Comparison of ENCODE assay signal across 9 mouse cellular contexts in genomic region chr8:126887639-126888006, GRCm38 (mm10). TPM values are rescaled to one million over a fixed set of nuclear protein-coding genes. Genes with fewer than 3 reads are reported as not detected.
DNase-seq lines count a peak whose midpoint lies in the region; ATAC-seq and TF ChIP-seq lines count a peak whose summit lies in the region.
"Had no signal": no experiment of that assay in that cellular context is flagged by ENCODE, and none has a peak within 500 bp of the region (broad histone marks: within the 10 kb centered on the region; RNA-seq: fewer than 3 reads in every experiment).

No protein-coding gene starts in this region.

- 87% methylated on average over 3 of the region's 3 CpGs for WGBS in forebrain, embryonic 10.5 days
- WGBS in forebrain, embryonic 14.5 days: 85% methylated on average over 3 of the region's 3 CpGs
- WGBS in embryonic facial prominence, embryonic 12.5 days: 61% methylated on average over 3 of the region's 3 CpGs
- WGBS in liver, postnatal 0 days (ENCODE audit: insufficient replicate concordance): 85% methylated on average over 3 of the region's 3 CpGs

- H3K27me3 ChIP-seq in forebrain, embryonic 10.5 days (ENCODE audit: poor library complexity, severe bottlenecking): no peaks in the 10 kb centered on the region
- no peaks in the 10 kb centered on the region for H3K27me3 ChIP-seq in forebrain, embryonic 14.5 days (replicated peaks; ENCODE audit: control insufficient read depth, insufficient read depth, low read length)
- no peaks in the 10 kb centered on the region for H3K27me3 ChIP-seq in embryonic facial prominence, embryonic 12.5 days
- no peaks in the 10 kb centered on the region for H3K27me3 ChIP-seq in liver, postnatal 0 days (ENCODE audit: insufficient read depth, low read length)

- H3K4me3 ChIP-seq in forebrain, embryonic 10.5 days: no peak overlapping the region
- no peak overlapping the region for H3K4me3 ChIP-seq in forebrain, embryonic 14.5 days (ENCODE audit: low read depth, low read length)
- no peak overlapping the region for H3K4me3 ChIP-seq in layer of hippocampus, adult 2 months
- H3K4me3 ChIP-seq in embryonic facial prominence, embryonic 12.5 days: no peak overlapping the region
- H3K4me3 ChIP-seq in liver, postnatal 0 days (ENCODE audit: low read depth, low read length): no peak overlapping the region
- H3K4me3 ChIP-seq: myocyte had no signal

- no peaks in the 10 kb centered on the region for H3K9me3 ChIP-seq in forebrain, embryonic 10.5 days
- H3K9me3 ChIP-seq in forebrain, embryonic 14.5 days (replicated peaks; ENCODE audit: control insufficient read depth, low read length): no peaks in the 10 kb centered on the region
- H3K9me3 ChIP-seq in embryonic facial prominence, embryonic 12.5 days: no peaks in the 10 kb centered on the region
- H3K9me3 ChIP-seq in liver, postnatal 0 days (ENCODE audit: low read length): no peaks in the 10 kb centered on the region

- H3K4me2 ChIP-seq in forebrain, embryonic 14.5 days (ENCODE audit: low read length): no peak overlapping the region
- no peak overlapping the region for H3K4me2 ChIP-seq in embryonic facial prominence, embryonic 12.5 days (replicated peaks)
- no peak overlapping the region for H3K4me2 ChIP-seq in liver, postnatal 0 days (ENCODE audit: low read depth, low read length)

- peaks cover 24% of the 10 kb centered on the region for H3K4me1 ChIP-seq in forebrain, embryonic 10.5 days
- H3K4me1 ChIP-seq in forebrain, embryonic 14.5 days (ENCODE audit: control insufficient read depth, insufficient read depth, low read length): peaks cover 8% of the 10 kb centered on the region; the same call in 1 of the 2 replicates
- H3K4me1 ChIP-seq in embryonic facial prominence, embryonic 12.5 days: peaks cover 28% of the 10 kb centered on the region
- H3K4me1 ChIP-seq in liver, postnatal 0 days (ENCODE audit: insufficient read depth): peaks cover 13% of the 10 kb centered on the region

- no peak for TF ChIP-seq EP300 in liver, postnatal 0 days (IDR thresholded peaks at IDR 0.05; ENCODE audit: low read depth)

- ATAC-seq in forebrain, embryonic 14.5 days: no peak
- ATAC-seq in embryonic facial prominence, embryonic 12.5 days (ENCODE audit: insufficient number of reproducible peaks, insufficient read depth, low FRiP score, low TSS enrichment): no peak; the same call in 1 of the 2 replicates
- ATAC-seq in liver, postnatal 0 days: no peak

- H3K27ac ChIP-seq in forebrain, embryonic 10.5 days: peak overlapping the region; percentile 53; the same call in 1 of the 2 replicates
- H3K27ac ChIP-seq in forebrain, embryonic 14.5 days (ENCODE audit: low read depth, low read length): no peak overlapping the region
- H3K27ac ChIP-seq in layer of hippocampus, adult 2 months: peak overlapping the region; percentile 80
- peak overlapping the region; percentile 80 for H3K27ac ChIP-seq in embryonic facial prominence, embryonic 12.5 days
- H3K27ac ChIP-seq in liver, postnatal 0 days (ENCODE audit: low read depth): peak overlapping the region; percentile 71; the same call in 1 of the 2 replicates

- no peak overlapping the region for H3K9ac ChIP-seq in forebrain, embryonic 14.5 days (ENCODE audit: low read length)
- H3K9ac ChIP-seq in embryonic facial prominence, embryonic 12.5 days: no peak overlapping the region
- H3K9ac ChIP-seq in liver, postnatal 0 days (replicated peaks): no peak overlapping the region

- no peak for DNase-seq in forebrain, embryonic 10.5 days (ENCODE audit: extremely low spot score, low spot score)
- DNase-seq in forebrain, embryonic 14.5 days (ENCODE audit: low spot score): no peak
- no peak for DNase-seq in layer of hippocampus, adult 2 months (ENCODE audit: low spot score in 2 of 2)
- DNase-seq in layer of hippocampus, postnatal 14 days (ENCODE audit: low spot score in 2 of 2): no peak
- DNase-seq in liver, postnatal 0 days: no peak
- DNase-seq in testis, postnatal 10 days (ENCODE audit: low spot score): no peak
- no peak for DNase-seq in urinary bladder, postnatal 14 days (ENCODE audit: low spot score)

- TF ChIP-seq CTCF in layer of hippocampus, adult 2 months (conservative IDR thresholded peaks at IDR 0.05): no peak
- TF ChIP-seq CTCF in liver, postnatal 0 days (IDR thresholded peaks at IDR 0.05; ENCODE audit: low read depth): no peak

- H3K36me3 ChIP-seq in forebrain, embryonic 10.5 days (replicated peaks): no peaks in the 10 kb centered on the region
- no peaks in the 10 kb centered on the region for H3K36me3 ChIP-seq in forebrain, embryonic 14.5 days (ENCODE audit: control insufficient read depth, insufficient read depth, low read length)
- no peaks in the 10 kb centered on the region for H3K36me3 ChIP-seq in embryonic facial prominence, embryonic 12.5 days
- H3K36me3 ChIP-seq in liver, postnatal 0 days (replicated peaks; ENCODE audit: insufficient read depth, low read length): no peaks in the 10 kb centered on the region

RNA-seq across cellular contexts. Expression of gene Tomm20, which starts 58.0 kb away (rescaled TPM):
- 294 and 298 TPM in 2 replicates for polyA plus RNA-seq in forebrain, embryonic 10.5 days (2016; fragmentation: Nextera tagmentation; extraction: Ambion mirVana)
- polyA plus RNA-seq in forebrain, embryonic 14.5 days (2014; fragmentation: Nextera tagmentation; extraction: Ambion mirVana): 218 and 229 TPM in 2 replicates
- total RNA-seq in layer of hippocampus, adult 2 months (2021): 100 to 1,000 TPM; 209 to 214 TPM
- total RNA-seq in layer of hippocampus, postnatal 14 days (2021): 100 to 1,000 TPM; 165 to 178 TPM
- 191 and 200 TPM in 2 replicates for polyA plus RNA-seq in embryonic facial prominence, embryonic 12.5 days (2016; fragmentation: Nextera tagmentation; extraction: Ambion mirVana)
- 122 and 129 TPM in 2 replicates for polyA plus RNA-seq in liver, postnatal 0 days (2015; fragmentation: Nextera tagmentation; extraction: Ambion mirVana)
